Comparison of ENCODE assay signal across 7 mouse cellular contexts in the genomic region with DNA sequence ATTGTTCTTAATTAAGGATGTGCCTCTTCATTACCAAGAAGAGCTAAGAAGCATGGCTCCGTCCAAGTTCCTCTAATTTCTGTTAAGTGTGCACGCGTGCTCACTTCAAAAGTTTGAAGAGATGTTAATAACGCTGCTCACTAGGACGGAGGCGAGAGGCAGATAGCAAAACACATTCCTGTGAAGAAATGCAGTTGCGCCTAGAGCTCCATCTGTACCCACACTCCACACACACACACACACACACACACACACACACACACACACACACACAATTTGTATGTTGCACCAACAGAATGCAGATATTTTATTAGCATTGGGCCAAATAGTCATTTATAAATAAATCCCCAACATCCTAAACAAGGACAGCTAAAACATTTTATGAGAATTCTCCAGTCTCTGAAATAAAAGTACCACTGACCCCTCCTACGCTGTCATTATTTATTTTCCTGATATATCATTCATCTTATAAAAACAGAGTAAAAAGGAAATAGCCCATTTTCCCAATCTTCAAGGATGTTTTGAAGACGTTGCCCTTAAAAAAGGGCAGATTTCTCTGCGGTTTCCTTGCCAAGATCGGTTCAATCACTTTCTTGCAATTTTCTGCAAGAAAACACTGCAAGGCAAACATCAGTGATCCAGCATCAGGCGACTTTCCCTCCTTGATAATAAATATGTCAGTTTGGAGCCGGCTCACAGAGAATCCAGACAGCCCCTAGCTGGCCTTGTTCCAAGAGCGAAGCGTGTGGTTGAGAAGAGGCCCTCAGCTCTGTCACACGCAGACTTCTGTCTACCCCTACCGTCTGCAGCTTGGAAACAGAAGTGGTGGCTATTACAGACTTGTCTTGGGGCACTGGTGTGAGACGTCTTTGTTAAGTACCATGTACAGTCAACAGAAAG.
DNase-seq lines count a peak whose midpoint lies in the region; ATAC-seq and TF ChIP-seq lines count a peak whose summit lies in the region.

No protein-coding gene starts in this region.

- no peak for ATAC-seq in limb, embryonic 11.5 days (ENCODE audit: insufficient number of reproducible peaks, low FRiP score, low TSS enrichment, low read depth)
- no peak for ATAC-seq in embryonic facial prominence, embryonic 11.5 days (replicated peaks; ENCODE audit: insufficient number of reproducible peaks, low FRiP score, low TSS enrichment, low read depth)
- no peak for ATAC-seq in liver, postnatal 0 days

- DNase-seq in limb, embryonic 11.5 days (ENCODE audit: low spot score), result peak; percentile 39
- no peak for DNase-seq in limb, embryonic 10.5 days (ENCODE audit: low spot score)
- DNase-seq in embryonic facial prominence, embryonic 11.5 days (ENCODE audit: low spot score), result peak; percentile 26
- DNase-seq in heart, postnatal 10 days, result peak; percentile 43 to 47
- no peak for DNase-seq in liver, postnatal 0 days
- no peak for DNase-seq in natural killer cell, adult 2 months (ENCODE audit: low spot score in 2 of 2)
- DNase-seq in cerebellum, adult 9-11 months, result no peak

- no peak overlapping the region for H3K9ac ChIP-seq in limb, embryonic 11.5 days (ENCODE audit: low read length)
- H3K9ac ChIP-seq in embryonic facial prominence, embryonic 11.5 days (replicated peaks; ENCODE audit: low read length), result no peak overlapping the region
- H3K9ac ChIP-seq in liver, postnatal 0 days (replicated peaks), result no peak overlapping the region

- no peaks in the 10 kb centered on the region for H3K9me3 ChIP-seq in limb, embryonic 11.5 days (ENCODE audit: control insufficient read depth, low read length)
- no peaks in the 10 kb centered on the region for H3K9me3 ChIP-seq in limb, embryonic 10.5 days (replicated peaks)
- H3K9me3 ChIP-seq in embryonic facial prominence, embryonic 11.5 days (replicated peaks; ENCODE audit: control insufficient read depth, low read length), result no peaks in the 10 kb centered on the region
- no peaks in the 10 kb centered on the region for H3K9me3 ChIP-seq in liver, postnatal 0 days (ENCODE audit: low read length)

- no peak for TF ChIP-seq EP300 in liver, postnatal 0 days (IDR thresholded peaks at IDR 0.05; ENCODE audit: low read depth)

- no peak overlapping the region for H3K27ac ChIP-seq in limb, embryonic 11.5 days (replicated peaks; ENCODE audit: low read depth, low read length)
- no peak overlapping the region for H3K27ac ChIP-seq in limb, embryonic 10.5 days
- no peak overlapping the region for H3K27ac ChIP-seq in embryonic facial prominence, embryonic 11.5 days (replicated peaks; ENCODE audit: low read depth, low read length)
- no peak overlapping the region for H3K27ac ChIP-seq in liver, postnatal 0 days (ENCODE audit: low read depth)

- H3K4me2 ChIP-seq in limb, embryonic 11.5 days (ENCODE audit: low read depth, severe bottlenecking), result no peak overlapping the region
- no peak overlapping the region for H3K4me2 ChIP-seq in embryonic facial prominence, embryonic 11.5 days (ENCODE audit: low read depth, low read length)
- no peak overlapping the region for H3K4me2 ChIP-seq in liver, postnatal 0 days (ENCODE audit: low read depth, low read length)

- WGBS in limb, embryonic 11.5 days, result 64% methylated on average over 18 of the region's 18 CpGs
- WGBS in limb, embryonic 10.5 days, result 74% methylated on average over 18 of the region's 18 CpGs
- 66% methylated on average over 18 of the region's 18 CpGs for WGBS in embryonic facial prominence, embryonic 11.5 days
- 62% methylated on average over 18 of the region's 18 CpGs for WGBS in liver, postnatal 0 days (ENCODE audit: insufficient replicate concordance)

- H3K4me1 ChIP-seq in limb, embryonic 11.5 days (ENCODE audit: control insufficient read depth, insufficient read depth, low read length), result no peaks in the 10 kb centered on the region
- H3K4me1 ChIP-seq in limb, embryonic 10.5 days, result no peaks in the 10 kb centered on the region; the same call in 1 of the 2 replicates
- H3K4me1 ChIP-seq in embryonic facial prominence, embryonic 11.5 days (ENCODE audit: control insufficient read depth, insufficient read depth, low read length), result no peaks in the 10 kb centered on the region
- H3K4me1 ChIP-seq in liver, postnatal 0 days (ENCODE audit: insufficient read depth), result no peaks in the 10 kb centered on the region

- no peaks in the 10 kb centered on the region for H3K27me3 ChIP-seq in limb, embryonic 11.5 days (ENCODE audit: control insufficient read depth, insufficient read depth, low read length)
- H3K27me3 ChIP-seq in limb, embryonic 10.5 days (ENCODE audit: low read depth, poor library complexity, severe bottlenecking), result no peaks in the 10 kb centered on the region
- H3K27me3 ChIP-seq in embryonic facial prominence, embryonic 11.5 days (ENCODE audit: control insufficient read depth, insufficient read depth, low read length), result no peaks in the 10 kb centered on the region
- no peaks in the 10 kb centered on the region for H3K27me3 ChIP-seq in liver, postnatal 0 days (ENCODE audit: insufficient read depth, low read length)

- no peaks in the 10 kb centered on the region for H3K36me3 ChIP-seq in limb, embryonic 11.5 days (ENCODE audit: control insufficient read depth, insufficient read depth, low read length)
- no peaks in the 10 kb centered on the region for H3K36me3 ChIP-seq in limb, embryonic 10.5 days
- H3K36me3 ChIP-seq in embryonic facial prominence, embryonic 11.5 days (replicated peaks; ENCODE audit: control insufficient read depth, insufficient read depth, low read depth, low read length), result no peaks in the 10 kb centered on the region
- H3K36me3 ChIP-seq in liver, postnatal 0 days (replicated peaks; ENCODE audit: insufficient read depth, low read length), result no peaks in the 10 kb centered on the region

- no peak overlapping the region for H3K4me3 ChIP-seq in limb, embryonic 11.5 days (ENCODE audit: low read depth, low read length)
- H3K4me3 ChIP-seq in limb, embryonic 10.5 days, result no peak overlapping the region
- no peak overlapping the region for H3K4me3 ChIP-seq in embryonic facial prominence, embryonic 11.5 days (ENCODE audit: low read depth, low read length)
- H3K4me3 ChIP-seq in liver, postnatal 0 days (ENCODE audit: low read depth, low read length), result no peak overlapping the region

- peak; percentile 26; the same call in 1 of the 2 replicates for TF ChIP-seq CTCF in liver, postnatal 0 days (IDR thresholded peaks at IDR 0.05; ENCODE audit: low read depth)

- intact Hi-C loops in heart, postnatal 10 days (cut with DNase I), result no loop called here

Comparison
In these comparisons a context has a peak if more than half of its experiments do, and no peak if none do; other contexts are left out.
1. DNase-seq: peak in limb, embryonic 11.5 days (single experiment), embryonic facial prominence, embryonic 11.5 days (single experiment) and heart, postnatal 10 days (2 of 2); none in limb, embryonic 10.5 days (single experiment), liver, postnatal 0 days (single experiment), natural killer cell, adult 2 months (0 of 2) and cerebellum, adult 9-11 months (single experiment).